Mouse (Mus musculus) layer of hippocampus, adult 2 months (tissue): ENCODE measurements around the gene Cdr2. TPM values are rescaled to one million over a fixed set of nuclear protein-coding genes. Genes with fewer than 3 reads are reported as not detected.
A peak's percentile ranks its signal among the peaks of the same experiment; 100 is the strongest.
"Not testable (repeated sequence)": the region's sequence is repeated elsewhere in the genome, so short reads cannot be mapped to it uniquely, and the experiment has no call there.

Source experiments
- DNase-seq, 2 experiments: peaks; one replicate each; pipeline ENCODE4 v3.0.0; 2022; ENCODE audit warnings: low spot score in 2 of 2
- H3K27ac ChIP-seq: fragments of 200-600 bp; 2 replicates; pipeline ENCODE4 v1.8.1; 2022
- H3K4me3 ChIP-seq: fragments of 200-600 bp; 2 replicates; pipeline ENCODE4 v1.8.1; 2022; ENCODE audit warnings: mild to moderate bottlenecking
- CTCF ChIP-seq: fragments of 200-600 bp; conservative IDR thresholded peaks from 2 replicates; pipeline ENCODE4 v1.8.1; 2022; ENCODE audit warnings: antibody characterized with exemption, mild to moderate bottlenecking, moderate library complexity
- total RNA-seq, 2 experiments: library from RNA; stranded (reverse); gene quantifications; 2 replicates each; pipeline ENCODE4 v1.2.3; 2021

Gene Cdr2
- total RNA-seq, 2 experiments from 2014 or later, result 3.6 to 4.4 TPM

DNA sequence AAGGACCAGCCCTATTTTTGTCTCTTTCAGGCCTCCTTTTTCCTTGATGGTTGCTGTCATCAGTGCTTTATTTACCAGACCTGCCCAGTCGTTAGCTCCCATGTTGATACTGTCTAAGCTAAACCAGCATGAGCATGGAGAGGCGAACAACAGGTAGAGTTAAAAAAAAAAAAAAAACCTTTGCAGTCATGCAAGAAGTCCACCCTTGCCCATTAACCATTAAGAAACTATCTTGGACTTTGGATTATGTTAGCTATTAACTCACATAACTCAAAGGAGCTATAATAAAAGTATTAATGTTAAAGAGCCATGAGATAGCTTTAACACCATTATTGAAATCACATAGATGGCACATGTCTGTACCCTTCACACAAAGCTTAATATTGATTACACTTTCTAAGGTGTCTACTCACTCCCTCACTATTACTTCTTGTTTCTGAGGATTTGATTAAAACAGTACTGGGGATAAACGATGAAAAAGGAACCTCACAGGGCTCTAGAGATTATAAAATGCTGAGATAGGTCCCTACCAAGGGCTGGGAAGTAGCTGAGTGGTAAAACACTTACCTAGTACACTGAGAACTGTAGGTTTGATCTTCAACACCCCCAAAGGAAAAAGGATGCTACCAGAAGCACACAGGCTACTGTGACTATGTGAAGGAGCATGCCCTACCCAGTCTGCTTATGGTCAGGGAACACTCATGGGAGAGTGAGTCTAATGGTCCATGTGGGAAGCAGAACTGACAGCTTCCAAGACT is 18.1 kb upstream of the Cdr2 start:
- no peak overlapping the region for H3K27ac ChIP-seq
- no peak for DNase-seq
- no peak overlapping the region for H3K4me3 ChIP-seq
- no peak for TF ChIP-seq CTCF

DNA sequence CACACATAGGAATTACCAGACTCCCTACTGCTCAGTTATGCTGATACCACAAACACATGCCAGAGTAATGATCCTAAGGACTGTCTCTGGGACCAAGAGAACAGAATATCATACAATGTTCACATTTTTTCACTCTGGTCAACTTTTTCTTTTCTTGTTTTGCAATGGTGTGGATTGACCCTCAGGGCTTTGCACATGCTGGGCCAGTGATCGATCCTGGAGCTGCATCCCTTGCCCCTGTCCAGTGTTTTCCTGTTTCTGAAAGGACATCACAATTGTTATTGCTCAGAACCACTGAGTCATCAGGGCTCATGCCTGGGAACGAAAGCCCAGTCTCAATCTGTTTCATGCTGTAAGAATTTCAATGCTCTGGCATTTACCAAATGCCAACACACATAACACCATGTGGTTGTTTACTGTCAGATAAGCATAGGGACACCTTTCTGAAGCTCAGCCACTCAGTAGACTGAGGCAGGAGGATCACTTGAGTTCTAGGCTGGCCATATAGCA is 17.0 kb upstream of the Cdr2 start:
- Histone ChIP-seq H3K4me3 (no peak overlapping the region), H3K27ac (no peak overlapping the region)
- TF ChIP-seq CTCF, result no peak
- DNase-seq, result no peak

DNA sequence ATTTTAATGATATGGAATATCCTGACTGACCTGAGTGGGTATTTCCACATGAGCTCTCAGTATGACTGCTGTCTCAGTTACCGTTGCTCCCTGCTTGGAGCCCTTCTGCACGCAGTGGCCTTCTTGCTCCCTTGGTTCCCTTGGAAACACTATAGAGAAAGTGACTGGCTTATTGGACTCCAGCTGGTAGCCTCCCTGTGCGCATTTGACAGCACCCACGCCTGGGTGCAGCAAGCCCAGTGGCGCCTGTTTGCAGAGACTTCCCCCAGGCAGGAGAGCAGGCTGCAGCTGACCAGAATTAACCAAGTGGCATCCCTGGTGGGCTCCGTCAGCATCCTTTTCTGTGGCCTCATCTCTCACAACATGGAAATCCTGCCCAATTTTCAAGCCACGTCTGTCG is 9.1 kb upstream of the Cdr2 start:
- peak overlapping the region; percentile 39 for H3K4me3 ChIP-seq
- H3K27ac ChIP-seq, result peak overlapping the region; percentile 72
- peak in 1 of 2 experiments; percentile 19 for DNase-seq
- TF ChIP-seq CTCF, result no peak

DNA sequence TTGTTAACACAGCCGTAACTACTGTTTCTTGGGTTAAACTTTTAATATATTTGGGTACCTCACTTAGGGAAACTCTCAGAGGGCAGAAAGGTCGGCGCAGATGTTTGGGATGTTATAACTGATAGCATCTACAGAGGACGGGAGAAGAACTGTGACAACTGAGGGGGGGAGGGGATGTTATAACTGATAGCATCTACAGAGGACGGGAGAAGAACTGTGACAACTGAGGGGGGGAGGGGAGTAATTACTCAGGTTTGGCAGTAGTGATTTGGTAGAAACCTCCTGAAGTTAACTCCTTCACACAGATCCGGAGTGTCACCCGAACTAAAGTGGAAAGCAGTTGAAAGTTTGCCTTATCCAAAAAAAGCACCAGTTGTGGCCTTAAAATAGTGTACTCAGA is 856 bp upstream of the Cdr2 start:
- no peak for TF ChIP-seq CTCF
- no peak for DNase-seq
- peak overlapping the region; percentile 67; the same call in 1 of the 2 replicates for H3K4me3 ChIP-seq
- peak overlapping the region; percentile 70 for H3K27ac ChIP-seq

DNA sequence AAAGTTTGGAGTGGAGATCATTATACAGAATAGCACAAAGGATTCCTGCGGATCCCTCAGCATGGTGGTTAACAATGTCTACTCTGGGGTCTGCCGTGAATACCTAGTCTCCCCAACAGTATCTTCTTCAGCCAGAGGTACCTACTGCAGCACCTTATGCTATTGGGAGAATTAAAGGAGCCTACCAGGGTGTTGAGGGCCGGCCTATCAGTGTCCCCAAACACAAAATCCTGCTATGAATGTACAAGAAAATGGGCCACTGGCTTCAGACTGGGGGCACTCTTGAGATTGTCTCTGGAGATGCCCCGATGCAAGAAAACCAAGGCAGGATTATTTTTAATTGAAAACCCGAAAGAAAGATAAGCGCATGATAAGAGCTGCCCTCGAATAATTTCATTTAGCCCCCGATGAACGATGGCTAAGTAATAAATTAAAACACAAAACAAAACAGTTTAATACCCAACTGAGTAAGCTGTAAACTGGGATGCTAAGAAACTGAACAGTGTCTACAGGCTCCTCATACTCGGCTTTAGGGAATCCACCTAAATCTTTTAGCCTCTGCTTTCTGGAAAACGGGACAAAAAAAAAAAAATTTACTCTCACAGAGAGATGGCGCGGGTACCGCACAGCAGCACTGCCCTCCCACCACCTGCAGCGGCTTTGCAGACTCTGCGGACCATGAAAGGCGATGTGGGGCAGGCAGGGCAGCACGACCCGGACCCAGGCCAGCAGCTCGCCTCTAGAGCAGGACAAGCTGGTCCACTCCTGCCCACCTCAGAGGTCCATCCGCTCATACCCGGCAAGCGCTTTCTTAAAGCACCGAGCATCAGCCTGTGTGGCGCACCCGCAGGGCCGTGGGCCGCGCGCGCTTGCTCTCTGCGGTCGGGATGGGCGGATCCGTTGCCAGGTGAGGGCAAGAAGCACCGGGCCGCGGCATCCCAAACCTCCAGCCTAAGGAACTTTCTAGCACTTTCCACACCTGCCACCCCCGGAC is 884 bp downstream of the Cdr2 start:
- no peak for TF ChIP-seq CTCF
- DNase-seq, result no peak
- Histone ChIP-seq H3K27ac (no peak overlapping the region), H3K4me3 (peak overlapping the region; percentile 67)

DNA sequence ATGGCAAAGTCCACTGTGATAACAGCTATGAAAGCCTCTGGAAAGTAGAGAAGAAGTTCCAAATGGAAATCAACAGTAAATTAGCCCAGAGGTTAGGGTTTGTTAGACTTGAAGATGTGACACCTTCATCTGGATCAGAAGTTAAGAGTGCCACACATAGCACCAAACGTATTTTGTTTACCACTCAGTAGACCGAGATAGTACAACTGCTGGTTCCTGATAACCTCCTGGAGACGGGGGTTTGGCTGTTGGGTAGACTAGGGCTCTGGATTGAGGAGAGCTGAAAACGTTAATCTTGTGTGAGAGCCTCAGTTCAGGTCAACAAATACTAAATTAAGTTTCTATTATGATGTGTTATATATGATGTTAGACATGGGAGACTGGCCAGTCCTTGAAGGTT is 2.1 kb downstream of the Cdr2 start:
- no peak overlapping the region for H3K4me3 ChIP-seq
- H3K27ac ChIP-seq, result no peak overlapping the region
- no peak for DNase-seq
- no peak for TF ChIP-seq CTCF

DNA sequence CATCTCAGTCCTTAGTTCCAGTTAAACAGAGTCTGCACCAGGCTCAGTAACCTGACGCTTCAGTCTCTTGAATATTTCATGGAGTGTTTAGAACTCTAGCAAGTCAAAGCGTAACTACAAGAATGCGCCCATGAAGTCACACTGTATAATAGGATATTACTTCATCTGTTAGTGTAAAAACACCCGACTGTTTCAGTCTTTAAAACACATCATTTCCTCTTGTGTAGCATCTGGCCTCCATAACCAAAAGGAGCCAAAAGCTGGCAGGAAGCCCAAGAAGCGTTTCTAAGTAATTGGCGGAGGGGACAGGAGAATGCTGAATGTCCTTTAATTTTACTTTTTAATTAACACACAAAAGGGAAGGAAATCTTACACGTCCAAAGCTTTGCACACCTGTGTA is 5.0 kb downstream of the Cdr2 start:
- H3K4me3 ChIP-seq, result no peak overlapping the region
- no peak for DNase-seq
- H3K27ac ChIP-seq, result no peak overlapping the region
- no peak for TF ChIP-seq CTCF

DNA sequence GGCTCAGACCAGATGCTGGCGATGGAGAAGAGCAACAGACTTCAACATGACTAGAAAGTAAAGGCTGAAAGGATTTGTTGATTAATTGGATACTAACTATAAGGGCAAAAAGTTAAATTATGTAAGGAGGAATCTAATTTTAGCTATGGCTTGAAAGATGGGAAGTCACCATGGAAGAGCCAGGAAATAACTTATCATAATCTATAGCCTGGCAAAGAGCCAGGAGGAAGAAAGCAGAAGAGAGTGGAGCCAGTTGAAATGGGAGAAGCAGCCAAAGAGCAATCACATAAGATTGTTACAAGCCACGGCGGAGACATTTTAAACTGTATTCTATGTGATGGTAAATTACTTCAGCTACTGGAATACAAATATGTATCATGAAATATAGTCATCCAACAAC is 8.1 kb downstream of the Cdr2 start:
- no peak for DNase-seq
- no peak overlapping the region for H3K4me3 ChIP-seq
- no peak for TF ChIP-seq CTCF
- no peak overlapping the region for H3K27ac ChIP-seq

DNA sequence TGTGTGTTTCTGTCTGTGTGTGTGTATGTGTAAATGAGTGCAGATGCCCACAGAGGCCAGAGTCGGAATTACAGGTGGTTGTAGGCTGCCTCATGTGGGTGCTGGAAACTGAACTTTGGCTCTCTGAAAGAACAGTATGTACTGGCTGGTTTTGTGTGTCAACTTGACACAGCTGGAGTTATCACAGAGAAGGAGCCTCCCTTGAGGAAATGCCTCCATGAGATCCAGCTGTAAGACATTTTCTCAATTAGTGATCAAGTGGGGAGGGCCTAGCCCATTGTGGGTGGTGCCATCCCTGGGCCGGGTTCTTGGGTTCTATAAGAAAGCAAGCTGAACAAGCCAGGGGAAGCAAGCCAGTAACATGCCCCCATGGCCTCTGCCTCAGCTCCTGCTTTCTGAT is 9.6 kb downstream of the Cdr2 start:
- not testable (repeated sequence) for DNase-seq, H3K4me3 ChIP-seq, H3K27ac ChIP-seq

DNA sequence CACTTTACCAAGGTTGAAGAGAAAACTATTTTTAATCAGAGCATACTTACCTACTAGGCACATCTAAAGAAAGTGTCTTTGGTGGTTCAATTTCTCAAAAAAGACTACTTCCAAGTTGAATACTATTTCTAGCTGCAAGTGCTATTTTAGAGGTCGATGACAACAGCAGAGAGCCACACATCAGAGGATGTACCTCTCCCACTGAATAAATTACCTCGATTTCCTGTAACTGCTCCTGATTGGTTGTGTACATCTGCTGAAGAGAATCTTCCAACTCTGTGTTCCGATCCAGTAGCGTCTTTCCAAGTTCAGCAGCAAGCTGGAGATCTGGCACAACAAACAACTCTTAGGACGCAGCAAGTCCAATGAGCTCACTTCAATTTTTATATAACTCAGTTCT is 12.0 kb downstream of the Cdr2 start:
- H3K4me3 ChIP-seq, result no peak overlapping the region
- no peak for TF ChIP-seq CTCF
- DNase-seq, result no peak

DNA sequence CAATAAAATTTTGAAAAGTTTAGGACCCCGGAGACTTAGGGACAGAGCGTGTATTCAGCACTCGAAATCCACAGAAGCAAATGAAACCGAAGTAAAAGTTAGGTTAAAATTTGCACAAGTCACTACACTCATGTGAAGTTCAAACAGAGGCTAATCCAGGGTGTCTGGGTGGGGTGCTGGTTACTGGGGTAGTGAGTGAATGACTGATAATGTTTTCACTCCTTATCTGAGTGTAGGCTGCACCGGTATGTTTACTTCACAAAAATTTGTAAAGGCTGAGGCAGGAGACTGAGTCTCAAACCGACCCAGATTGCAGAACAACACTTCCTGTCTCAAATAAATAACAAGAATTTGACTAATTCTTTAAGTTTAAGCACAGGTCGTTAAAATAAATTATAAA is 12.9 kb downstream of the Cdr2 start:
- no peak overlapping the region for H3K4me3 ChIP-seq
- no peak for DNase-seq
- H3K27ac ChIP-seq, result no peak overlapping the region
- TF ChIP-seq CTCF, result no peak

More for the DNA sequence above, 12.0 kb downstream of the Cdr2 start:
- no peak overlapping the region for H3K27ac ChIP-seq

DNA sequence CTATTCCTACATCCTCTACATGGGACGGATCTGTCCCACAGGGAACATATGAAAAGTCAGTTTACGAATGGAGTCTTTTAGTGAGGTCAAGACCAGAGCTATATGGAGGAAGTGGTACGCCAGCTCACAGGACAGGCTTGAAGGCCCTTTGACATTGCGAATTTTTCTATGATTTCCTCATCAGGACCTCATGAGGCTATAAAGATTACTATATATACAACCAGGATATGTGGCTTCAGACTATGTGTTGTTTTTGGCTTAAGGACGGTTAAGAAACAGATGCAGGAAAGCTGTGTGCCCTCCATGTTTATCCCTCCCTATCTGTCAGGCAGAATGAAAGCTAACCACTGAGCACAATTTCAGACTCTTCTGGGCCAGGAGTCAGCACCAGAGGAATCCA is 19.0 kb downstream of the Cdr2 start:
- no peak for TF ChIP-seq CTCF
- Histone ChIP-seq H3K27ac (no peak overlapping the region), H3K4me3 (no peak overlapping the region)
- DNase-seq, result no peak

DNA sequence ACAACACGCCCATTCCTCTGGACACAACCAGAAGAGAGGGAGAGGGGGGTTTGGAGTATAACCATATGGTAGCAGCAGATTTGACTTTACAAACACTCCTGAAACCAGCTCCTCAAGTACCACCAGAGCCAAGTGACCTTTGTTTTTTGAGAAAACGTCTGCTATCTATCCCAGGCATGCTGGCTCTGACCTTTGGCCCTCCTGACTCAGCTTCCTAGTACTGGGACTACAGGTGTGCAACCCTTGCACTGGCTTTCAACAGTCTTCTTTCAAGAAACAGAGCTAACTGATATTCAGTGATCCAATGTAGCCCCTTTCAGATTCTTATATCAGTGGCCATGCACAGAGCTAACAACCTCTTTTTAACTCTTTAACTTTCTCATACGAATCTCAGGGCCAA is 20.2 kb downstream of the Cdr2 start:
- Histone ChIP-seq H3K27ac (no peak overlapping the region), H3K4me3 (no peak overlapping the region)
- DNase-seq, result no peak
- TF ChIP-seq CTCF, result no peak
